Mouse (Mus musculus): ENCODE results near the gene Nutm1. TPM values are rescaled to one million over a fixed set of nuclear protein-coding genes. Genes with fewer than 3 reads are reported as not detected.

Gene Nutm1
- total RNA-seq, 2 experiments from 2014 or later, result not detected

GRCm38 (mm10) chr2:112210699-112211098 is 48.4 kb downstream of the Nutm1 start:
- intact Hi-C loops (cut with DNase I), result no loop called here
- DNase-seq, result no peak

DNA sequence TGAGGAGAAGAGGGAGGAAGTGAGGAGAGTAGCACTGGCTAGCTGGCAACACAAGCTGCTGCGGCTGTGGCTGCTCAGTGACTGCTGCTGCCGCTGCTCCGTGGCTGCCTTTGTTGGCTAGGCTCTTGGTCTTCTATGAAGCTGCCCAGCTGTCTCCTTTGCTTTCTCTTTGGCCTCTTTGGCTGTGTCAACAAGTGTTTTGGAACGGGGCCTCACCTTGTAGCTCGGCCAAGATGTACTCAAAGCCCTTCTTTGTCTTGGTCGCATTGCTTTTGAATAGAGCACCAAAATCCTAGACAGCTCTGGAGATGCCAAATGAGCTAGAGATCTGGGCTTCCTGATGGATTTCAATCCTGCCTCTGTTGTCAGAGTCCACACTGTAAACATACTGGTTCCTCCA is 48.9 kb downstream of the Nutm1 start:
- DNase-seq, result peak; percentile 70 to 82
- intact Hi-C loops (cut with DNase I), result no loop called here

GRCm38 (mm10) chr2:112203056-112203455 is 56.0 kb downstream of the Nutm1 start:
- DNase-seq, result no peak
- intact Hi-C loops (cut with DNase I), result no loop called here

Other genes with a start within 250 kb of the Nutm1 start
- not detected for gene Olfr1310, start 246.6 kb downstream of the Nutm1 start, total RNA-seq (2021)
- gene Olfr1311, start 234.9 kb downstream of the Nutm1 start, total RNA-seq (2021), result not detected
- gene Olfr1312, start 209.1 kb downstream of the Nutm1 start, total RNA-seq (2021), result not detected
- not detected for gene Olfr1313, start 181.4 kb downstream of the Nutm1 start, total RNA-seq (2021)
- gene Olfr1314, start 162.5 kb downstream of the Nutm1 start, total RNA-seq (2021), result not detected
- not detected for gene Olfr1315-ps1, start 143.9 kb downstream of the Nutm1 start, total RNA-seq (2021)
- gene Olfr1316, start 124.3 kb downstream of the Nutm1 start, total RNA-seq (2021), result not detected
- not detected for gene Olfr1317, start 119.0 kb downstream of the Nutm1 start, total RNA-seq (2021)
- not detected for gene Olfr1318, start 105.1 kb downstream of the Nutm1 start, total RNA-seq (2021)
- 1 to 10 TPM; 4.3 to 4.4 TPM for gene Lpcat4, start 19.8 kb downstream of the Nutm1 start, total RNA-seq (2021)
- 10 to 100 TPM; 57.1 to 64.2 TPM for gene Nop10, start 2.6 kb upstream of the Nutm1 start, total RNA-seq (2021)
- gene Slc12a6, start 6.5 kb upstream of the Nutm1 start, total RNA-seq (2021), result 10 to 100 TPM; 40.7 to 42.8 TPM
- under 1 TPM in 1 of 2 experiments, not detected in 1; 0.51 TPM for gene Gm21985, start 7.0 kb upstream of the Nutm1 start, total RNA-seq (2021)
- 10 to 100 TPM; 61.2 to 67.8 TPM for gene Emc4, start 108.7 kb upstream of the Nutm1 start, total RNA-seq (2021)
- 1 to 10 TPM; 7.3 to 7.6 TPM for gene Katnbl1, start 119.9 kb upstream of the Nutm1 start, total RNA-seq (2021)
- 10 to 100 TPM; 15.2 to 15.5 TPM for gene Emc7, start 195.7 kb upstream of the Nutm1 start, total RNA-seq (2021)
- gene Chrm5, start 221.5 kb upstream of the Nutm1 start, total RNA-seq (2021), result not detected
- gene Aven, start 233.7 kb upstream of the Nutm1 start, total RNA-seq (2021), result 10 to 100 TPM; 16.9 to 17.1 TPM